9 mouse cellular contexts compared by ENCODE assay signal in genomic region chr2:102829201-102829600, GRCm38 (mm10).
DNase-seq lines count a peak whose midpoint lies in the region; ATAC-seq lines count a peak whose summit lies in the region.
"Had no signal": no experiment of that assay in that cellular context is flagged by ENCODE, and none has a peak within 500 bp of the region (broad histone marks: within the 10 kb centered on the region; RNA-seq: fewer than 3 reads in every experiment).

No protein-coding gene starts in this region.

- no peak overlapping the region for H3K9ac ChIP-seq in intestine, embryonic 14.5 days (ENCODE audit: low read length)
- H3K9ac ChIP-seq in intestine, embryonic 16.5 days (ENCODE audit: low read depth, low read length) = no peak overlapping the region

- H3K27me3 ChIP-seq in intestine, embryonic 14.5 days (replicated peaks; ENCODE audit: control insufficient read depth, insufficient read depth, low read length) = no peaks in the 10 kb centered on the region
- no peaks in the 10 kb centered on the region for H3K27me3 ChIP-seq in intestine, embryonic 16.5 days (replicated peaks; ENCODE audit: control insufficient read depth, insufficient read depth, low read length)

- intact Hi-C loops in heart, postnatal 14 days (cut with DNase I) = no loop called here

- ATAC-seq in intestine, embryonic 14.5 days (replicated peaks; ENCODE audit: low FRiP score, low TSS enrichment, low read depth) = peak; percentile 90
- no peak for ATAC-seq in intestine, embryonic 16.5 days
- ATAC-seq in megakaryocyte-erythroid progenitor cell, adult 5-6 weeks (replicated peaks; ENCODE audit: low FRiP score, low TSS enrichment, poor library complexity, severe bottlenecking) = peak; percentile 90

- 87% methylated on average over 3 of the region's 3 CpGs for WGBS in intestine, embryonic 14.5 days
- 87% methylated on average over 3 of the region's 3 CpGs for WGBS in intestine, embryonic 16.5 days

- H3K4me3 ChIP-seq in intestine, embryonic 14.5 days (ENCODE audit: low read depth, low read length) = no peak overlapping the region
- H3K4me3 ChIP-seq in intestine, embryonic 16.5 days (ENCODE audit: low read length) = no peak overlapping the region

- H3K36me3 ChIP-seq in intestine, embryonic 14.5 days (ENCODE audit: control insufficient read depth, insufficient read depth, low read length) = no peaks in the 10 kb centered on the region
- no peaks in the 10 kb centered on the region for H3K36me3 ChIP-seq in intestine, embryonic 16.5 days (ENCODE audit: control insufficient read depth, insufficient read depth, low read length)

- H3K9me3 ChIP-seq in intestine, embryonic 14.5 days (ENCODE audit: control insufficient read depth, low read length) = no peaks in the 10 kb centered on the region
- no peaks in the 10 kb centered on the region for H3K9me3 ChIP-seq in intestine, embryonic 16.5 days (ENCODE audit: control insufficient read depth, low read length)

- no peak overlapping the region for H3K4me2 ChIP-seq in intestine, embryonic 14.5 days (ENCODE audit: low read length)
- H3K4me2 ChIP-seq in intestine, embryonic 16.5 days (ENCODE audit: low read depth, low read length) = no peak overlapping the region

- no peak for DNase-seq in intestine, embryonic 14.5 days (ENCODE audit: low spot score)
- peak; percentile 69 to 71 for DNase-seq in cerebellum, postnatal 14 days
- peak; percentile 69 to 84 for DNase-seq in heart, postnatal 14 days
- DNase-seq in layer of hippocampus, postnatal 25 days (ENCODE audit: extremely low spot score in 1 of 2, low spot score in 1 of 2) = peak; percentile 56 to 78
- DNase-seq in testis, postnatal 14 days (ENCODE audit: low spot score) = peak; percentile 80
- no peak for DNase-seq in neural tube, embryonic 10.5 days (ENCODE audit: extremely low spot score, low spot score)

- no peak overlapping the region for H3K27ac ChIP-seq in intestine, embryonic 14.5 days (ENCODE audit: low read depth)
- H3K27ac ChIP-seq in intestine, embryonic 16.5 days (ENCODE audit: low read length) = no peak overlapping the region
- H3K27ac ChIP-seq: macrophage had no signal

- H3K4me1 ChIP-seq in intestine, embryonic 14.5 days (replicated peaks; ENCODE audit: control insufficient read depth, insufficient read depth, low read length) = no peaks in the 10 kb centered on the region
- peaks cover 3% of the 10 kb centered on the region; the same call in 1 of the 2 replicates for H3K4me1 ChIP-seq in intestine, embryonic 16.5 days (ENCODE audit: control insufficient read depth, insufficient read depth, low read length)

Comparison
In these comparisons a context has a peak if more than half of its experiments do, and no peak if none do; other contexts are left out.
1. DNase-seq: peak in cerebellum, postnatal 14 days (2 of 2), heart, postnatal 14 days (2 of 2), layer of hippocampus, postnatal 25 days (2 of 2) and testis, postnatal 14 days (single experiment); none in intestine, embryonic 14.5 days (single experiment) and neural tube, embryonic 10.5 days (single experiment).